Comparison of ENCODE assay signal across 8 mouse cellular contexts in the genomic region with DNA sequence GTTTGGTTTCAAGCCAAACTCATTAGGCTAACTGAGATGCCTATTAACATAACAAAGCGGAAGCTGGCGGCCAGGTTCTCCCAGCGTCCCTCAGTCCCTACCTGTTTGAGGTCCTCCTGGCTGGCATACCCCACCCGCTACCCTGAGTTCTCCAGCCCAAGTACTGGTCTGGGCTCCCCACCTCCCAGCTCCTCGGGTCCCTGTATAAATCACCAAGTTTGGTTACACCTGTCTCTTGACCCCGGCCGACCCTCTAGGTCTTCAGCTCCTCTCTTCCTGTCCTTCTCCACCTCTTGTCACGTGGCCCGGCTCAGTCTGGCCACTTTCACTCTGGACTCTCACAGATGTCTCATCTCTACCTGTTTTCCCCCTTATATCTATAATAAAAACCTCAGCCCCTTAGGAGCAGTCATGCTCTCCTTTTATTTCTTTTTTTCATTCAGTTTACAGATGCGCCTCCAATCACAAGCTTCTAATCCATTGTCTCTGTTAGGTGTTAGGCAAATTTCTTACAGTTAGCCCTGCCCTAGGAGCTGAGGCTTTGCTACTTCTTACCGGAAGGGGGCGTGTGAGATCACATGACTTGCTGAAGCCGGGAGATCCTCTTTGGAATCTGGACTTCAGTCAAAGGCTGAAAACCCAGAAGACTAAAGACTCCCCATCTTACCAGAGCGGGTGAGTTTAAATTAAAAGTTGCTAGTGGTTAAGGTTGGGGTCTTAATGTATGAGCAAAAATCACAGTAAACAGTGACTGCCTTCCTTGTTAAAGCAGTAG. TPM values are rescaled to one million over a fixed set of nuclear protein-coding genes. Genes with fewer than 3 reads are reported as not detected.
DNase-seq lines count a peak whose midpoint lies in the region; ATAC-seq and TF ChIP-seq lines count a peak whose summit lies in the region.

No protein-coding gene starts in this region.

- H3K4me1 ChIP-seq in heart, embryonic 12.5 days (replicated peaks) = no peaks in the 10 kb centered on the region
- peaks cover 12% of the 10 kb centered on the region for H3K4me1 ChIP-seq in kidney, embryonic 15.5 days
- H3K4me1 ChIP-seq in lung, postnatal 0 days (ENCODE audit: insufficient read depth, low read depth, low read length) = no peaks in the 10 kb centered on the region

- H3K27me3 ChIP-seq in heart, embryonic 12.5 days (replicated peaks) = no peaks in the 10 kb centered on the region
- no peaks in the 10 kb centered on the region for H3K27me3 ChIP-seq in kidney, embryonic 15.5 days
- H3K27me3 ChIP-seq in lung, postnatal 0 days (replicated peaks; ENCODE audit: insufficient read depth, low read length) = no peaks in the 10 kb centered on the region

- peak; percentile 84 for TF ChIP-seq CTCF in lung, postnatal 0 days (IDR thresholded peaks at IDR 0.05)

- no peak for TF ChIP-seq EP300 in lung, postnatal 0 days (IDR thresholded peaks at IDR 0.05)

- H3K27ac ChIP-seq in heart, embryonic 12.5 days (ENCODE audit: poor library complexity, severe bottlenecking) = no peak overlapping the region
- H3K27ac ChIP-seq in kidney, embryonic 15.5 days = no peak overlapping the region
- H3K27ac ChIP-seq in lung, postnatal 0 days (ENCODE audit: low read length) = no peak overlapping the region

- no peaks in the 10 kb centered on the region for H3K9me3 ChIP-seq in heart, embryonic 12.5 days (replicated peaks)
- no peaks in the 10 kb centered on the region for H3K9me3 ChIP-seq in kidney, embryonic 15.5 days (replicated peaks)
- H3K9me3 ChIP-seq in lung, postnatal 0 days (ENCODE audit: low read length) = no peaks in the 10 kb centered on the region

- WGBS in heart, embryonic 12.5 days = 15% methylated on average over 14 of the region's 14 CpGs
- 12% methylated on average over 14 of the region's 14 CpGs for WGBS in kidney, embryonic 15.5 days
- WGBS in lung, postnatal 0 days = 19% methylated on average over 14 of the region's 14 CpGs

- peak overlapping the region; percentile 25 for H3K4me3 ChIP-seq in heart, embryonic 12.5 days
- H3K4me3 ChIP-seq in kidney, embryonic 15.5 days (replicated peaks) = peak overlapping the region; percentile 20
- H3K4me3 ChIP-seq in lung, postnatal 0 days (ENCODE audit: low read depth, low read length) = peak overlapping the region; percentile 8

- DNase-seq in adrenal gland, adult 2 months = peak; percentile 76
- no peak for DNase-seq in adrenal gland, adult 8-10 months
- peak; percentile 71 for DNase-seq in NIH3T3 (ENCODE audit: low read depth)
- peak; percentile 74 for DNase-seq in embryo, embryonic 11 days
- peak; percentile 87 for DNase-seq in lung, postnatal 0 days (ENCODE audit: low spot score)
- peak; percentile 44 for DNase-seq in retina, adult 2 months (ENCODE audit: low read depth, low spot score)

- peak; percentile 66; the same call in 1 of the 2 replicates for ATAC-seq in heart, embryonic 12.5 days (ENCODE audit: insufficient number of reproducible peaks, low FRiP score)
- peak; percentile 73 for ATAC-seq in kidney, embryonic 15.5 days (replicated peaks; ENCODE audit: low FRiP score)
- ATAC-seq in lung, postnatal 0 days = peak; percentile 81

- H3K4me2 ChIP-seq in heart, embryonic 12.5 days = peak overlapping the region; percentile 62
- H3K4me2 ChIP-seq in kidney, embryonic 15.5 days = peak overlapping the region; percentile 53
- H3K4me2 ChIP-seq in lung, postnatal 0 days (replicated peaks; ENCODE audit: low read depth, low read length) = peak overlapping the region; percentile 41

- H3K36me3 ChIP-seq in heart, embryonic 12.5 days = no peaks in the 10 kb centered on the region
- 0 out of 2 replicates have a peak, but pooled peaks cover 3% of the 10 kb centered on the region for H3K36me3 ChIP-seq in kidney, embryonic 15.5 days
- H3K36me3 ChIP-seq in lung, postnatal 0 days (ENCODE audit: insufficient read depth, low read length) = no peaks in the 10 kb centered on the region

- no peak overlapping the region for H3K9ac ChIP-seq in heart, embryonic 12.5 days
- H3K9ac ChIP-seq in kidney, embryonic 15.5 days = no peak overlapping the region
- no peak overlapping the region for H3K9ac ChIP-seq in lung, postnatal 0 days (replicated peaks; ENCODE audit: low read depth)

RNA-seq across cellular contexts. Expression of gene Fkbp4, which starts 7.5 kb away (rescaled TPM):
- 100 to 1,000 TPM; 229 to 272 TPM for total RNA-seq in adrenal gland, adult 2 months (2021)
- polyA plus RNA-seq in adrenal gland, adult 2 months (2012; rRNA removed) = 187 and 202 TPM in 2 replicates
- total RNA-seq in adrenal gland, adult 8-10 months (2022) = 100 to 1,000 TPM; 186 to 394 (median 267) TPM
- 295 and 296 TPM in 2 replicates for polyA plus RNA-seq in heart, embryonic 12.5 days (2016; fragmentation: Nextera tagmentation; extraction: Ambion mirVana)
- polyA plus RNA-seq in kidney, embryonic 15.5 days (2015; fragmentation: Nextera tagmentation; extraction: Ambion mirVana) = 521 and 534 TPM in 2 replicates
- polyA plus RNA-seq in lung, postnatal 0 days (2015; fragmentation: Nextera tagmentation; extraction: Ambion mirVana) = 156 and 165 TPM in 2 replicates

RNA-seq across cellular contexts. Expression of gene Itfg2, which starts 21.2 kb away (rescaled TPM):
- total RNA-seq in adrenal gland, adult 2 months (2021) = 10 to 100 TPM; 28.6 to 32.8 TPM
- polyA plus RNA-seq in adrenal gland, adult 2 months (2012; rRNA removed) = 31.7 and 40.3 TPM in 2 replicates
- total RNA-seq in adrenal gland, adult 8-10 months (2022) = 10 to 100 TPM; 27.1 to 38.6 (median 34.9) TPM
- polyA plus RNA-seq in heart, embryonic 12.5 days (2016; fragmentation: Nextera tagmentation; extraction: Ambion mirVana) = 28.4 and 29.1 TPM in 2 replicates
- polyA plus RNA-seq in kidney, embryonic 15.5 days (2015; fragmentation: Nextera tagmentation; extraction: Ambion mirVana) = 30.5 and 35.9 TPM in 2 replicates
- 16.4 and 19.8 TPM in 2 replicates for polyA plus RNA-seq in lung, postnatal 0 days (2015; fragmentation: Nextera tagmentation; extraction: Ambion mirVana)

RNA-seq across cellular contexts. Expression of gene Nrip2, which starts 46.9 kb away (rescaled TPM):
- 1 to 10 TPM; 2.1 to 2.5 TPM for total RNA-seq in adrenal gland, adult 2 months (2021)
- 2.6 and 3.9 TPM in 2 replicates for polyA plus RNA-seq in adrenal gland, adult 2 months (2012; rRNA removed)
- total RNA-seq in adrenal gland, adult 8-10 months (2022) = 1 to 10 TPM; 2.5 to 3.0 (median 2.8) TPM
- polyA plus RNA-seq in heart, embryonic 12.5 days (2016; fragmentation: Nextera tagmentation; extraction: Ambion mirVana) = 1.6 and 2.5 TPM in 2 replicates
- 18.8 and 20.1 TPM in 2 replicates for polyA plus RNA-seq in kidney, embryonic 15.5 days (2015; fragmentation: Nextera tagmentation; extraction: Ambion mirVana)
- polyA plus RNA-seq in lung, postnatal 0 days (2015; fragmentation: Nextera tagmentation; extraction: Ambion mirVana) = 1.0 and 1.2 TPM in 2 replicates
